ENCODE assay signal across 11 mouse cellular contexts in the genomic region with DNA sequence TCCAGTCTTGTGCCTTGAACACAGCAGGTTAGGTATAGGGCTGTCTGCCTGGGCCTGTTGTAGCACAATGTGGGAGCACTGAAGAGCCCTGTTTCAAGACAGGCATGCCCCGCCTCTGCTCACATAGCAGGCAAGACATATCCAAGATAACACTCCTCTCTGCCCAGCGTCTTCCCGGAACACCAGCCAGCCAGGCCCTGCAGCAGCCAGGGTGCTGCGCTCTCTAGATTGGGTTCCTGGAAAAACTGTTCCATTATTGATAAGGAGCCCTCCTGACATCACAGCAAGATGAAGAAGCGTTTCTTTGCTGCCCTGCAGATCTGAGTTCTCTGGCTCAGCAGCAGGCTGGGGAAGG. TPM values are rescaled to one million over a fixed set of nuclear protein-coding genes. Genes with fewer than 3 reads are reported as not detected.
DNase-seq lines count a peak whose midpoint lies in the region; ATAC-seq and TF ChIP-seq lines count a peak whose summit lies in the region.
"Had no signal": no experiment of that assay in that cellular context is flagged by ENCODE, and none has a peak within 500 bp of the region (broad histone marks: within the 10 kb centered on the region; RNA-seq: fewer than 3 reads in every experiment).

No protein-coding gene starts in this region.

- peak; percentile 94 for ATAC-seq in heart, embryonic 11.5 days (replicated peaks; ENCODE audit: insufficient number of reproducible peaks, low FRiP score, low TSS enrichment)
- ATAC-seq in G1E (ENCODE audit: extremely low read depth, insufficient number of reproducible peaks, low FRiP score, poor library complexity, severe bottlenecking), result peak; percentile 97
- peak; percentile 89 for ATAC-seq in erythroblast, adult 5-6 weeks (replicated peaks; ENCODE audit: low FRiP score, poor library complexity, severe bottlenecking)
- ATAC-seq in liver, postnatal 0 days, result peak; percentile 99
- no peak for ATAC-seq in cerebellum, adult (ENCODE audit: insufficient number of reproducible peaks, low FRiP score, low TSS enrichment)

- H3K4me2 ChIP-seq in heart, embryonic 11.5 days, result peak overlapping the region; percentile 19; the same call in 1 of the 2 replicates
- H3K4me2 ChIP-seq in liver, postnatal 0 days (ENCODE audit: low read depth, low read length), result peak overlapping the region; percentile 49

- H3K9ac ChIP-seq in heart, embryonic 11.5 days (ENCODE audit: low read depth, low read length), result peak overlapping the region; percentile 52; the same call in 1 of the 2 replicates
- H3K9ac ChIP-seq in liver, postnatal 0 days (replicated peaks), result peak overlapping the region; percentile 41; the same call in 1 of the 2 replicates

- H3K4me3 ChIP-seq in heart, embryonic 11.5 days (ENCODE audit: low read depth, low read length), result no peak overlapping the region
- H3K4me3 ChIP-seq in G1E (ENCODE audit: low read depth, low read length), result no peak overlapping the region; the same call in 1 of the 2 replicates
- H3K4me3 ChIP-seq in liver, postnatal 0 days (ENCODE audit: low read depth, low read length), result no peak overlapping the region

- no peaks in the 10 kb centered on the region for H3K36me3 ChIP-seq in heart, embryonic 11.5 days (ENCODE audit: control insufficient read depth, insufficient read depth, low read length)
- no peaks in the 10 kb centered on the region for H3K36me3 ChIP-seq in G1E (replicated peaks)
- H3K36me3 ChIP-seq in liver, postnatal 0 days (replicated peaks; ENCODE audit: insufficient read depth, low read length), result no peaks in the 10 kb centered on the region

- H3K27me3 ChIP-seq in heart, embryonic 11.5 days (ENCODE audit: control insufficient read depth, insufficient read depth, low read length), result no peaks in the 10 kb centered on the region
- H3K27me3 ChIP-seq in G1E (ENCODE audit: insufficient read depth, low read length), result no peaks in the 10 kb centered on the region
- H3K27me3 ChIP-seq in liver, postnatal 0 days (ENCODE audit: insufficient read depth, low read length), result no peaks in the 10 kb centered on the region

- peak; percentile 100 for TF ChIP-seq EP300 in liver, postnatal 0 days (IDR thresholded peaks at IDR 0.05; ENCODE audit: low read depth)

- H3K4me1 ChIP-seq in heart, embryonic 11.5 days (ENCODE audit: control insufficient read depth, insufficient read depth, low read length), result peaks cover 22% of the 10 kb centered on the region
- peaks cover 71% of the 10 kb centered on the region for H3K4me1 ChIP-seq in G1E (ENCODE audit: insufficient read depth, low read depth, low read length)
- H3K4me1 ChIP-seq in liver, postnatal 0 days (ENCODE audit: insufficient read depth), result peaks cover 53% of the 10 kb centered on the region

- H3K9me3 ChIP-seq in heart, embryonic 11.5 days (replicated peaks; ENCODE audit: control insufficient read depth, low read length), result no peaks in the 10 kb centered on the region
- H3K9me3 ChIP-seq in G1E (replicated peaks), result no peaks in the 10 kb centered on the region
- H3K9me3 ChIP-seq in liver, postnatal 0 days (ENCODE audit: low read length), result no peaks in the 10 kb centered on the region

- no peak for DNase-seq in heart, postnatal 25 days (ENCODE audit: low spot score)
- peak; percentile 81 for DNase-seq in G1E (ENCODE audit: low spot score)
- peak; percentile 82 for DNase-seq in liver, postnatal 0 days
- DNase-seq in T-cell, adult 2 months (ENCODE audit: low spot score), result no peak
- no peak for DNase-seq in left cerebral cortex, adult 11 months (ENCODE audit: low spot score)
- DNase-seq: cerebellum, adult 18-20 months; thymus, postnatal 14 days had no signal

- TF ChIP-seq CTCF in G1E (IDR thresholded peaks at IDR 0.05; ENCODE audit: low read depth, low read length), result no peak
- no peak for TF ChIP-seq CTCF in liver, postnatal 0 days (IDR thresholded peaks at IDR 0.05; ENCODE audit: low read depth)

- WGBS in heart, embryonic 11.5 days (ENCODE audit: insufficient replicate concordance), result 11% methylated on average over 5 of the region's 5 CpGs
- WGBS in liver, postnatal 0 days (ENCODE audit: insufficient replicate concordance), result 54% methylated on average over 5 of the region's 5 CpGs

- H3K27ac ChIP-seq in heart, embryonic 11.5 days (ENCODE audit: low read depth, low read length), result peak overlapping the region; percentile 90
- H3K27ac ChIP-seq in liver, postnatal 0 days (ENCODE audit: low read depth), result peak overlapping the region; percentile 91
- H3K27ac ChIP-seq: macrophage had no signal

- intact Hi-C loops in heart, postnatal 25 days (cut with DNase I), result no loop called here

RNA-seq across cellular contexts. Expression of a gene that starts 28.2 kb away (rescaled TPM):
- polyA plus RNA-seq in heart, embryonic 11.5 days (2014; fragmentation: Nextera tagmentation; extraction: Ambion mirVana), result 15.5 and 18.9 TPM in 2 replicates
- 10 to 100 TPM; 80.9 to 92.0 TPM for total RNA-seq in heart, postnatal 25 days (2021)
- total RNA-seq in G1E (2014; fragmentation: Nextera tagmentation), result 57.4 and 84.2 TPM in 2 replicates
- 27.6 and 30.4 TPM in 2 replicates for total RNA-seq in G1E (2017)
- 3.8 and 5.6 TPM in 2 replicates for polyA plus RNA-seq in G1E (2012)
- 1,203 and 1,240 TPM in 2 replicates for total RNA-seq in erythroblast, adult 5-6 weeks (2015; ENCODE audit: low replicate concordance)
- total RNA-seq in erythroblast, adult 5-6 weeks (2017; ENCODE audit: low replicate concordance), result 858 and 892 TPM in 2 replicates
- 7.0 and 10.0 TPM in 2 replicates for polyA plus RNA-seq in liver, postnatal 0 days (2015; fragmentation: Nextera tagmentation; extraction: Ambion mirVana)

Comparison
In these comparisons a context has a peak if more than half of its experiments do, and no peak if none do; other contexts are left out.
1. DNase-seq: peak in G1E (single experiment) and liver, postnatal 0 days (single experiment); none in heart, postnatal 25 days (single experiment), T-cell, adult 2 months (single experiment) and left cerebral cortex, adult 11 months (single experiment).
2. RNA of a gene that starts 28.2 kb away (total RNA-seq): 858 to 1,240 TPM in erythroblast, adult 5-6 weeks; 80.9 to 92.0 TPM in heart, postnatal 25 days and 27.6 to 84.2 TPM in G1E; every median in the first group is over 4 times any median in the second.